Mouse (Mus musculus) right cerebral cortex, postnatal 36 days (tissue): ENCODE measurements around the gene Olfm1.
A peak's percentile ranks its signal among the peaks of the same experiment; 100 is the strongest.

Source experiments
- DNase-seq, 2 experiments: peaks; one replicate each; pipeline ENCODE4 v3.0.0; 2022; ENCODE audit warnings: low spot score in 2 of 2, mixed read lengths in 1 of 2

Gene Olfm1

GRCm38 (mm10) chr2:28235129-28235528 is 42.3 kb downstream of the Olfm1 start:
- DNase-seq: no peak

- DNase-seq: no peak
These were observed 43.7 kb downstream of the Olfm1 start for GRCm38 (mm10) chr2:28236447-28236846.

GRCm38 (mm10) chr2:28239616-28240015 is 46.8 kb downstream of the Olfm1 start:
- no peak for DNase-seq

GRCm38 (mm10) chr2:28240920-28241319 is 48.1 kb downstream of the Olfm1 start:
- no peak for DNase-seq

- DNase-seq: no peak
These were observed 48.9 kb downstream of the Olfm1 start for GRCm38 (mm10) chr2:28241520-28242221.

GRCm38 (mm10) chr2:28242222-28242543 is 49.4 kb downstream of the Olfm1 start:
- DNase-seq: no peak

GRCm38 (mm10) chr2:28244667-28245395 is 52.0 kb downstream of the Olfm1 start:
- peak; percentile 70 to 83 for DNase-seq

- no peak for DNase-seq
These were observed 53.4 kb downstream of the Olfm1 start for GRCm38 (mm10) chr2:28246110-28246653.

GRCm38 (mm10) chr2:28247098-28247497 is 54.3 kb downstream of the Olfm1 start:
- no peak for DNase-seq

GRCm38 (mm10) chr2:28252554-28252953 is 59.8 kb downstream of the Olfm1 start:
- peak in 1 of 2 experiments; percentile 39 for DNase-seq

- peak in 1 of 2 experiments; percentile 55 for DNase-seq
These were observed 63.2 kb downstream of the Olfm1 start for GRCm38 (mm10) chr2:28256029-28256428.

- DNase-seq: no peak
These were observed 68.6 kb downstream of the Olfm1 start for GRCm38 (mm10) chr2:28261438-28261837.

- DNase-seq: no peak
These were observed 75.0 kb downstream of the Olfm1 start for GRCm38 (mm10) chr2:28267776-28268275.

- no peak for DNase-seq
These were observed 77.8 kb downstream of the Olfm1 start for GRCm38 (mm10) chr2:28270561-28270960.

- DNase-seq: peak; percentile 66 to 78
These were observed 79.6 kb downstream of the Olfm1 start for GRCm38 (mm10) chr2:28272218-28272965.

- DNase-seq: no peak
These were observed 81.2 kb downstream of the Olfm1 start for GRCm38 (mm10) chr2:28274006-28274405.

GRCm38 (mm10) chr2:28275345-28275744 is 82.6 kb downstream of the Olfm1 start:
- no peak for DNase-seq

GRCm38 (mm10) chr2:28278150-28278549 is 85.4 kb downstream of the Olfm1 start:
- peak; percentile 50 to 68 for DNase-seq

GRCm38 (mm10) chr2:28278853-28279252 is 86.1 kb downstream of the Olfm1 start:
- DNase-seq: no peak
